Mouse (Mus musculus): ENCODE data around the gene Cnmd.

The Cnmd gene

DNA sequence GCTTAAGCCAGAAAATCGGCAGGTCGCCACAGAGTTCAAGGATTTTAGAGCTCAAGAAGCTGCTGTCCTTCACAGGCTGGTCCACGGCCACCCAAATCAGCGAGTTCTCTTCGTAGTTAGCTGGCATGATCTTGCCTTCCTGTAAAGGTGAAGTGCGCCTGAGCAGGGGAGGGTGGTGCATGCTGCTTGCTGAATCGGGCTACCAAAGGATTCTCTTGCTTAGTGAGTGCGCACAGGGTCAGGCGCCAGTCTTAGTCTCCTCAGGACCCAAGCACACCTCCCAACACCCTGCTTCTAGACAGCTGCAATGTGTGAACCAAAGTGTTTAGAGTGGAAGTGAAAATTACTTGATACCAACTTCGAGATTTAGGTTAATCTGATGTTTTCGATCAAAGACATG is 16.6 kb downstream of the Cnmd start:
- no peak for DNase-seq (ENCODE audit: low read depth, low spot score)

- no peak for DNase-seq (ENCODE audit: low read depth, low spot score)
Observed at GRCm38 (mm10) chr14:79642063-79642462, 19.9 kb downstream of the Cnmd start.

GRCm38 (mm10) chr14:79636814-79637213 is 25.2 kb downstream of the Cnmd start:
- DNase-seq (ENCODE audit: low read depth, low spot score) = no peak

DNA sequence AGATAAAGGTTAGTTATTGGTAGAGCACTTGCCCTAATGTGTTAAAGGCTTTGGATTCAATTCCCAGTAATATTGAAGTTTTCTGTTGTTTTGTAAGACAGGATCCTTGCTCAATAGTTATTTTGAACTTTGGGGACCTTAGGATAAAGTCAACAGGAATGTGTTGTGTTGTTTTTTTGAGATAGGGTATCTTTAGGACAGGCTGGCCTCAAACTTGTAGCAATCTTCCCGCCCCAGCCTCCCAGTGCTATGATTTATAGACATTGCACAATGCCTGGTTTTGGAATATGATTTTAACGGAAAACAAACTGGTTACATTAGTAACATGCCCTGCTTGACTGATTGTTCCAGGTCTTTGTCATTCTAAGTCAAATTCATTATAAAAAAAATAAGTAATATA is 28.8 kb downstream of the Cnmd start:
- no peak for DNase-seq (ENCODE audit: low read depth, low spot score)

GRCm38 (mm10) chr14:79632330-79632729 is 29.6 kb downstream of the Cnmd start:
- no peak for DNase-seq (ENCODE audit: low read depth, low spot score)

DNA sequence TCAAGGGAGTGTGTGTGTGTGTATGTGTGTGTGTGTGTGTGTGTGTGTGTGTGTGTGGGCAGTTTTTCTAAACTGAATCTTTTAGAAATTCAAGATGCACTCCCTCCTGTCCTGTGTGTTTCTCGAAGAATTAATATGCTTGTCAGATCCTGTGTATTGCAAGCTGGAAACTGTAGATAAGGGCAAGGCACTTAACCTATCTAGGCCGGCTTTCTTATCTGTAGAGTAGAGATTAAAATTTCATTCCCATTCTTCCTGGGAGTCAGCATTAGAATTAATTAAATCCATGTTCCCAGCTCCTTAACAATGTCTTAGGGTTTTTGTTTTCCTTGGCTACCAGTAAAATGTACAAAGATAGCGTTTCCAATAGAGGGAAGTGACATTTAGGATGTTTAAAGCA is 40.8 kb downstream of the Cnmd start:
- no peak for DNase-seq (ENCODE audit: low read depth, low spot score)

DNA sequence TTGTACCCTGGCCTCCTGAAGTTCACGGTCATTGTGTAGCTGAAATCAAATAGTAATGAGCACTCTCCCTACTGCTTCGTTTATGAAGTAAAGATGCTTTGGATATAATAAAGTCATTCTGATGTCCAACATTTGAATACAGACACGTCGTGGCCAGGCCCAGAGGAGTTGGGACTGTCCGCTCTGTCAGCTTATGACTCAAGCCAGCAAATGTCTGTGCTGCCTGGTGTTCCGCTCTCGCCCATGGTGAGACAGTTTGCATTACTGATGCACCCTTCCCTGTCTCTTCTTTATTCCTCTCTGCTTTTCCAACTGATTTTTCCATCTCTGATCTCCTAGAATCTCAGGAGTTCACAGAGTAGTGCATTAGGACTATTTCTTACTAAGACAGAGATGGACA is 42.2 kb downstream of the Cnmd start:
- no peak for DNase-seq (ENCODE audit: low read depth, low spot score)

DNA sequence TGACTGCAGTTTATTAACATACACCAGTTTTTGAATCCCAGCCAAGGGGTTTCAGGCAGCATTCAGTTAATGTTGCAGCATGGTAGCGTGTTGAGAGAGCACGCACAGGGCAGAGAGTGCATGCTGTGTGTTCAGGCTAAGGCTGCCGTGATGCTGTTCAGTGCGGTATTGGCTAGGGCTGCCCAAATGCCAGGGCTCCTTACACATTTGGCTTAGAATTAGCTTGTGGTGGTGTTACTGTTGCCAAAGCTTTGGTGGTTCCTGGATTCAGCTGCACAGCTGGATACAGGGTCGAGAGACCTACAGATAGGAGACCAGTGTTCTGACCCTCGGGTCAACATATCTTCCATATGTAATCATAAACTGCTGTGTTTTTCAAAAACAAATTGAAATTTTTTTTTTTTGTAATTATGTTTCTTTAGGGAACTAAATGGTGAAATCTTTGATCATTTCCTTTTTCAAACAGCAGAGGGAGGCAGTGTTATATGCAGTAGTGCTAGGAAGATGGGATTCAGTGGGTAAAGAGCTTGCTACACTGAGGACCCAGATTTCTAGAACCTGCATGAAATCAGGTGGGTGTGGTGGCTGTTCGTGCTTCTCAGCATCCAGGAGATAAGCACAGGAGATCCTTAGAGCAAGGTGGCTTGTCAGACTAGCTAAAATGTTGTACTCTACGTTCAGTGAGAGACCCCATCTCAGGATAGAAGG is 44.7 kb downstream of the Cnmd start:
- no peak for DNase-seq (ENCODE audit: low read depth, low spot score)

- DNase-seq (ENCODE audit: low read depth, low spot score) = no peak
Observed at GRCm38 (mm10) chr14:79608286-79608685, 53.7 kb downstream of the Cnmd start.

DNA sequence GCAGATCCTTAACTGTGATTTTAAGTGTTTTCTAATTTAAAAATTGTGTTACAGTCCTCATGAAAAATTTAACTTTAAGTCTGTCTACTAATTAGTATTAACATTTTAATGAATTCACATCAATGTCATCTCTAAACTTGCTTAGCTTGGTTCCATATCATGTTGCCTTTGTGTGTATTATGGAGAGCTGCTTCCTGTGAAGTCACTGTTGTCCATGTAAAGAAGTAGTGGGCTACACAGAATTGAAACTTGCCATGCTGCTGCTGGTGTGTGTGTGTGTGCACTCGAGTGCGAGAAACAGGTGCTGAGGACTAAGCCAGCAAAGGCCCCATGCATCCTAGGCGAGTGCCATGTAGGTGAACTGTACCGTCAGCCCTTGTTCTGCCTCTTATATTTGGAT is 54.6 kb downstream of the Cnmd start:
- DNase-seq (ENCODE audit: low read depth, low spot score) = no peak

GRCm38 (mm10) chr14:79606867-79607266 is 55.1 kb downstream of the Cnmd start:
- DNase-seq (ENCODE audit: low read depth, low spot score) = no peak

GRCm38 (mm10) chr14:79606392-79606791 is 55.6 kb downstream of the Cnmd start:
- no peak for DNase-seq (ENCODE audit: low read depth, low spot score)

GRCm38 (mm10) chr14:79605881-79606280 is 56.1 kb downstream of the Cnmd start:
- no peak for DNase-seq (ENCODE audit: low read depth, low spot score)

DNA sequence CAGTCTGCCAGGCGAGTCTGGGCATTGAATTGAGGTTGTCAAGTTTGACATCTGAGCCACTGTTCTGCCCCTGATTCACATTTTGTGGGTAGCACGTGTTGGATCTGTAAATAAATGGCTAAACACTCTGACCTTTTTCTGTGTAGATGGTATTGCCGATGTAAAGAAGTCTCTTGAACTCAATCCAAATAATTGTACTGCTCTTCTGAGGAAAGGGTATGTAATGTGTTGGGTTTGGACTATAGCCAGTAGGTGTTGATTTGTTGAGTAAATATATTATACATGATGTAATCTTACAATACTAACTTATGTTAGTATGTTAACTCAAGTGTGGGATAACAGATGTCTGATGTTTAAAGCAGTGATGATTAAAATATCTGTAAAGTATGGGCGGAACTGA is 65.4 kb downstream of the Cnmd start:
- no peak for DNase-seq (ENCODE audit: low read depth, low spot score)

GRCm38 (mm10) chr14:79594069-79594468 is 67.9 kb downstream of the Cnmd start:
- DNase-seq (ENCODE audit: low read depth, low spot score) = no peak

DNA sequence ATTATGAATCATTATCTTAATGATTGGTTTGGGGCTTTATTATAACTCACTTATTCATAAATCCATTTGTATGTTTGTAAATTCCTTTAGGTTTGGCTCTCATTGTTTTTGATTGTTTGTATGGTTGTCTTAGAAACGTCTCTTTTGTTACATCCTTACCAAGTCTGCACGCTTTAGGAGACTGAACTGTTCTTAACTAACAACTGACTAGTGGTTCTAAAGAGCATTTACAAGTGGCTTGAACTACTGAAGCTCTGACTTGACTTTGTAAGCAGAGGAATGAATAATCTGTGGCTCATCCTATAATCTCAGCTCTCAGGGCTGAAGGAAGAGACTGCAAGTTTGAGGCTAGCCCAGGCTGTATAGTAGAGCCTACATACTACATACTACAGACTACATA is 70.4 kb downstream of the Cnmd start:
- DNase-seq (ENCODE audit: low read depth, low spot score) = no peak

DNA sequence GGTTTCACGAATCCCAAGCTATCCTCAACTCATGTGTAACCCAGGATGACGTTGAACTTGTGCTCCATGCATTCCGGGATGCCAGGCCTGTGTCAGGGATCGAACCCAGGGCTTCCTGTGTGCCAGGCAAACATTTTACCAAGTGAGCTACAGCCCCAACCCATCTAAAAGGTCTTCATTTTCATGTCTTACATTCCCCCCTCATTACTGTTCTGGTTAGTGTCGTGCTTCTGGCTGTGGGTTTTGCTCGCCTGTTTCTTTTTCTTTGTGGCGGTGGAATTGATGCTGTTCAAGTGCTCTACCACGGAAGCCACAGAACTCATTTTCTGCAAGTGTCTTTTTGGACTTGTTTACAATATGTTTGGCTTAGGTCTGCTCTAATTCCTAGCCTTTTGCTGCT is 71.1 kb downstream of the Cnmd start:
- DNase-seq (ENCODE audit: low read depth, low spot score) = no peak

DNA sequence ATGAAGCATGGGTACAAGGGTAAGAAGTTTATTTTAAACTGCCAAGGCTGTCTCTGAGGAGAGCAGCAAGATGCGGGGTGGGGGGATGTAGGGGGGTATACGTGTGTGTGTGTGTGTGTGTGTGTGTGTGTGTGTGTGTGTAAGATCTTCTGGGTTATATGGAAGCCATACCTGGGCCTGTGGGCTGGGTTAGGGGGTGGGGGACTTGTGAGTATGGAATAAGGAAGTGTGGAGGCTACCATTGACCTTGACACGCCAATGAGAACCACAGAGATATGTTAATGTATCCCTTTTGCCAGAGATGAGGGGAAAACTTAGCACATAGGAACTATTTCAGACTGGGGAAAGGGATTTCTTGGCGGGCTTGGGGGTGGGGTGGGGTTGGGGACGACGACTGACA is 72.6 kb downstream of the Cnmd start:
- no peak for DNase-seq (ENCODE audit: low read depth, low spot score)

GRCm38 (mm10) chr14:79588534-79588951 is 73.4 kb downstream of the Cnmd start:
- peak; percentile 30 for DNase-seq (ENCODE audit: low read depth, low spot score)

DNA sequence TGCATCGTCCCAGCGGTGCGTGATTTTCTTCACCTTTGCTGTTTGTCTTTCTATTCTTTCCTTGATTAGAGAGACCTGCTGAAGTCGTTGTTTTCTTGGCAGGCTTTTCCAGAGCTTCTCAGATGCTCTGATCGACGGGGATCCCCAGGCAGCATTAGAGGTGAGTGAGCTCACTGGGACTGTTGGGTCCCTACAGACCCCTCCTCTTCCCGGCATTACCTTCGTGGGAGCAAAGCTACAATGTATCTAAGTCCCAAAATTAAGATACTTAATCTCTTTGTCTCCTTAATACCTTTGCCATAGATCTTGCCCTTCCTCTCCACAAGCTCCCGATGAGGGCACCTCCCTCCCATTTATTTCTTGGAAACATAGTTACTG is 74.1 kb downstream of the Cnmd start:
- DNase-seq (ENCODE audit: low read depth, low spot score) = no peak
